In the genomic region with DNA sequence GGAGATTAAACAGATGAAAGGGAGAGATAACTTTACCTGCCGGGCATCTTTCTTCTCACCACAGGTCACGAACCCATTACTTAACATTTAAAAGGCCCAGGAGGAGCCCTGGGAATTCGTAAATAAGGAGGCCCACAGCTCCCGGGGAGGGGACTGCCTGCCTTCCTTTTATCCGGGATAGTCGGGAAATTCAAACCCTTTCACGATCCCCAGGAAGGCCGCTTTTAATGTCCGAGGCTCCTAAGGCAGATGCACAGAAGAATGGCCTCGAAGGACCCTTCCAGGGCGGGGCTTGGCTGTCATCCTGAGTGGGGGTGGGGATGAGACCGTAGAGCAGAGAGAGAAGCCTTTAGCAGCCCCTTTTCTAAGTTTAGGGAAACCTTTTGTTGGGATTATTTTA, we compare ENCODE assay signal across 12 mouse cellular contexts. TPM values are rescaled to one million over a fixed set of nuclear protein-coding genes. Genes with fewer than 3 reads are reported as not detected.
DNase-seq lines count a peak whose midpoint lies in the region; ATAC-seq and TF ChIP-seq lines count a peak whose summit lies in the region.
"Had no signal": no experiment of that assay in that cellular context is flagged by ENCODE, and none has a peak within 500 bp of the region (broad histone marks: within the 10 kb centered on the region; RNA-seq: fewer than 3 reads in every experiment).

No protein-coding gene starts in this region.

- no peaks in the 10 kb centered on the region for H3K36me3 ChIP-seq in intestine, embryonic 16.5 days (ENCODE audit: control insufficient read depth, insufficient read depth, low read length)
- no peaks in the 10 kb centered on the region for H3K36me3 ChIP-seq in intestine, embryonic 15.5 days
- H3K36me3 ChIP-seq in stomach, embryonic 16.5 days (ENCODE audit: control insufficient read depth, insufficient read depth, low read length), result no peaks in the 10 kb centered on the region
- no peaks in the 10 kb centered on the region for H3K36me3 ChIP-seq in stomach, postnatal 0 days (ENCODE audit: control insufficient read depth, insufficient read depth, low read length)
- H3K36me3 ChIP-seq in neural tube, embryonic 13.5 days, result no peaks in the 10 kb centered on the region
- H3K36me3 ChIP-seq: liver, embryonic 15.5 days; stomach, embryonic 15.5 days had no signal

- WGBS in intestine, embryonic 16.5 days, result 13% methylated on average over 12 of the region's 12 CpGs
- WGBS in intestine, embryonic 15.5 days, result 11% methylated on average over 12 of the region's 12 CpGs
- 19% methylated on average over 12 of the region's 12 CpGs for WGBS in stomach, embryonic 16.5 days
- 18% methylated on average over 12 of the region's 12 CpGs for WGBS in stomach, postnatal 0 days
- WGBS in neural tube, embryonic 13.5 days, result 4% methylated on average over 12 of the region's 12 CpGs

- 0 out of 2 replicates have a peak overlapping the region, but pooled peaks have one; percentile 28 for H3K9ac ChIP-seq in intestine, embryonic 16.5 days (ENCODE audit: low read depth, low read length)
- no peak overlapping the region for H3K9ac ChIP-seq in intestine, embryonic 15.5 days
- H3K9ac ChIP-seq in stomach, embryonic 16.5 days (ENCODE audit: low read length), result peak overlapping the region; percentile 43; the same call in 1 of the 2 replicates
- no peak overlapping the region for H3K9ac ChIP-seq in stomach, postnatal 0 days (ENCODE audit: low read length)
- H3K9ac ChIP-seq in neural tube, embryonic 13.5 days, result 0 out of 2 replicates have a peak overlapping the region, but pooled peaks have one; percentile 28
- H3K9ac ChIP-seq: liver, embryonic 15.5 days; stomach, embryonic 15.5 days had no signal

- no peak for TF ChIP-seq EP300 in stomach, postnatal 0 days (optimal IDR thresholded peaks at IDR 0.05)

- H3K4me1 ChIP-seq in intestine, embryonic 16.5 days (ENCODE audit: control insufficient read depth, insufficient read depth, low read length), result peaks cover 78% of the 10 kb centered on the region
- peaks cover 75% of the 10 kb centered on the region for H3K4me1 ChIP-seq in intestine, embryonic 15.5 days (replicated peaks)
- H3K4me1 ChIP-seq in stomach, embryonic 16.5 days (ENCODE audit: control insufficient read depth, insufficient read depth, low read length), result peaks cover 73% of the 10 kb centered on the region
- peaks cover 22% of the 10 kb centered on the region for H3K4me1 ChIP-seq in stomach, postnatal 0 days (replicated peaks; ENCODE audit: control insufficient read depth, insufficient read depth)
- peaks cover 69% of the 10 kb centered on the region for H3K4me1 ChIP-seq in neural tube, embryonic 13.5 days (replicated peaks)
- H3K4me1 ChIP-seq: liver, embryonic 15.5 days had no signal

- no peak overlapping the region for H3K4me2 ChIP-seq in intestine, embryonic 16.5 days (ENCODE audit: low read depth, low read length)
- H3K4me2 ChIP-seq in intestine, embryonic 15.5 days (replicated peaks), result no peak overlapping the region
- 0 out of 2 replicates have a peak overlapping the region, but pooled peaks have one; percentile 4 for H3K4me2 ChIP-seq in stomach, embryonic 16.5 days (ENCODE audit: low read depth, low read length)
- no peak overlapping the region for H3K4me2 ChIP-seq in stomach, postnatal 0 days (replicated peaks; ENCODE audit: low read depth)
- peak overlapping the region; percentile 23; the same call in 1 of the 2 replicates for H3K4me2 ChIP-seq in neural tube, embryonic 13.5 days
- H3K4me2 ChIP-seq: liver, embryonic 15.5 days; stomach, embryonic 15.5 days had no signal

- no peak for TF ChIP-seq CTCF in stomach, postnatal 0 days (IDR thresholded peaks at IDR 0.05; ENCODE audit: low read depth)

- no peak overlapping the region for H3K27ac ChIP-seq in intestine, embryonic 16.5 days (ENCODE audit: low read length)
- no peak overlapping the region for H3K27ac ChIP-seq in intestine, embryonic 15.5 days
- H3K27ac ChIP-seq in stomach, embryonic 16.5 days (ENCODE audit: low read length), result no peak overlapping the region
- H3K27ac ChIP-seq in stomach, postnatal 0 days (replicated peaks), result no peak overlapping the region
- H3K27ac ChIP-seq in neural tube, embryonic 13.5 days (replicated peaks), result peak overlapping the region; percentile 53; the same call in 1 of the 2 replicates
- H3K27ac ChIP-seq: heart, adult 2 months; liver, embryonic 15.5 days had no signal

- H3K9me3 ChIP-seq in intestine, embryonic 16.5 days (ENCODE audit: control insufficient read depth, low read length), result no peaks in the 10 kb centered on the region
- no peaks in the 10 kb centered on the region for H3K9me3 ChIP-seq in intestine, embryonic 15.5 days
- H3K9me3 ChIP-seq in stomach, embryonic 16.5 days (replicated peaks; ENCODE audit: control insufficient read depth, low read length), result no peaks in the 10 kb centered on the region
- H3K9me3 ChIP-seq in stomach, postnatal 0 days (ENCODE audit: control insufficient read depth, low read length), result no peaks in the 10 kb centered on the region
- H3K9me3 ChIP-seq in neural tube, embryonic 13.5 days, result no peaks in the 10 kb centered on the region
- H3K9me3 ChIP-seq: liver, embryonic 15.5 days; stomach, embryonic 15.5 days had no signal

- no peak for ATAC-seq in intestine, embryonic 16.5 days
- ATAC-seq in intestine, embryonic 15.5 days, result no peak
- no peak for ATAC-seq in stomach, embryonic 16.5 days (ENCODE audit: insufficient read depth, low FRiP score)
- ATAC-seq in stomach, postnatal 0 days (ENCODE audit: low FRiP score, low TSS enrichment), result no peak
- ATAC-seq in neural tube, embryonic 13.5 days (ENCODE audit: low read depth), result no peak
- ATAC-seq: inflammation-experienced regulatory T-cells, adult 6 months had no signal

- no peaks in the 10 kb centered on the region for H3K27me3 ChIP-seq in intestine, embryonic 16.5 days (replicated peaks; ENCODE audit: control insufficient read depth, insufficient read depth, low read length)
- no peaks in the 10 kb centered on the region for H3K27me3 ChIP-seq in intestine, embryonic 15.5 days (replicated peaks)
- no peaks in the 10 kb centered on the region for H3K27me3 ChIP-seq in stomach, embryonic 16.5 days (ENCODE audit: control insufficient read depth, insufficient read depth, low read length)
- no peaks in the 10 kb centered on the region for H3K27me3 ChIP-seq in stomach, postnatal 0 days (ENCODE audit: control insufficient read depth, insufficient read depth, low read length)
- H3K27me3 ChIP-seq in neural tube, embryonic 13.5 days, result peaks cover 6% of the 10 kb centered on the region
- H3K27me3 ChIP-seq: stomach, embryonic 15.5 days had no signal

- DNase-seq in stomach, postnatal 0 days (ENCODE audit: low spot score), result no peak
- DNase-seq in embryo, embryonic 9.5 days (ENCODE audit: extremely low spot score), result peak; percentile 60
- no peak for DNase-seq in right cerebral cortex, postnatal 36 days (ENCODE audit: low spot score in 2 of 2)
- DNase-seq: right cerebral cortex, postnatal 25 days had no signal

- H3K4me3 ChIP-seq in intestine, embryonic 16.5 days (ENCODE audit: low read length), result no peak overlapping the region
- H3K4me3 ChIP-seq in intestine, embryonic 15.5 days (replicated peaks), result no peak overlapping the region
- no peak overlapping the region for H3K4me3 ChIP-seq in stomach, embryonic 16.5 days (replicated peaks; ENCODE audit: low read length)
- no peak overlapping the region for H3K4me3 ChIP-seq in stomach, postnatal 0 days (ENCODE audit: low read depth, low read length)
- no peak overlapping the region for H3K4me3 ChIP-seq in neural tube, embryonic 13.5 days
- H3K4me3 ChIP-seq: heart, adult 2 months; liver, embryonic 15.5 days; stomach, embryonic 15.5 days had no signal

RNA-seq across cellular contexts. Expression of gene Ror2, which starts 51.1 kb away (rescaled TPM):
- polyA plus RNA-seq in intestine, embryonic 16.5 days (2015; fragmentation: Nextera tagmentation; extraction: Ambion mirVana), result 12.5 and 13.5 TPM in 2 replicates
- 18.8 and 19.3 TPM in 2 replicates for polyA plus RNA-seq in intestine, embryonic 15.5 days (2015; fragmentation: Nextera tagmentation; extraction: Ambion mirVana)
- polyA plus RNA-seq in stomach, embryonic 16.5 days (2015; fragmentation: Nextera tagmentation; extraction: Ambion mirVana), result 12.0 and 13.5 TPM in 2 replicates
- 5.7 and 6.9 TPM in 2 replicates for polyA plus RNA-seq in stomach, postnatal 0 days (2015; fragmentation: Nextera tagmentation; extraction: Ambion mirVana)
- 5.3 and 5.4 TPM in 2 replicates for polyA plus RNA-seq in neural tube, embryonic 13.5 days (2015; fragmentation: Nextera tagmentation; extraction: Ambion mirVana)
- polyA plus RNA-seq: inflammation-experienced regulatory T-cells, adult 6 months had no signal

Comparison
In these comparisons a context has a peak if more than half of its experiments do, and no peak if none do; other contexts are left out.
1. H3K4me2 ChIP-seq: peak in stomach, embryonic 16.5 days (single experiment) and neural tube, embryonic 13.5 days (single experiment); none in intestine, embryonic 16.5 days (single experiment), intestine, embryonic 15.5 days (single experiment) and stomach, postnatal 0 days (single experiment).
2. H3K9ac ChIP-seq: peak in intestine, embryonic 16.5 days (single experiment), stomach, embryonic 16.5 days (single experiment) and neural tube, embryonic 13.5 days (single experiment); none in intestine, embryonic 15.5 days (single experiment) and stomach, postnatal 0 days (single experiment).